Mouse (Mus musculus) stomach, postnatal 0 days (tissue): ENCODE results near the gene Mylk2. TPM values are rescaled to one million over a fixed set of nuclear protein-coding genes. Genes with fewer than 3 reads are reported as not detected.

Experiments used
- ATAC-seq: fragments of 200-750 bp; cut with Nextera tagmentation; 2 replicates; pipeline ENCODE4 v1.8.0; 2017; ENCODE audit not compliant: low FRiP score, low TSS enrichment
- DNase-seq: peaks from one replicate; pipeline ENCODE4 v3.0.0-alpha.2; 2016; ENCODE audit warnings: low spot score
- H3K27ac ChIP-seq: fragments of 300-500 bp; sonication (generic); replicated peaks from 2 replicates; pipeline ENCODE4 v1.5.1; 2014; ENCODE audit warnings: mild to moderate bottlenecking, control low read depth
- H3K27me3 ChIP-seq: fragments of 300-500 bp; sonication (generic); 2 replicates; pipeline ENCODE4 v1.6.1; 2014; ENCODE audit warnings: low read length; ENCODE audit not compliant: control insufficient read depth, insufficient read depth
- H3K36me3 ChIP-seq: fragments of 300-500 bp; sonication (generic); 2 replicates; pipeline ENCODE4 v1.6.1; 2014; ENCODE audit warnings: low read length, mixed read lengths; ENCODE audit not compliant: control insufficient read depth, insufficient read depth
- H3K4me1 ChIP-seq: fragments of 300-500 bp; sonication (generic); replicated peaks from 2 replicates; pipeline ENCODE4 v1.6.1; 2014; ENCODE audit warnings: antibody characterized with exemption; ENCODE audit not compliant: control insufficient read depth, insufficient read depth
- H3K4me2 ChIP-seq: fragments of 300-500 bp; sonication (generic); replicated peaks from 2 replicates; pipeline ENCODE4 v1.6.1; 2014; ENCODE audit warnings: low read depth, mild to moderate bottlenecking, control low read depth, moderate library complexity
- H3K4me3 ChIP-seq: fragments of 300-500 bp; sonication (generic); 2 replicates; pipeline ENCODE4 v1.5.1; 2014; ENCODE audit warnings: low read depth, low read length, control low read depth
- H3K9ac ChIP-seq: fragments of 300-500 bp; sonication (generic); 2 replicates; pipeline ENCODE4 v1.6.1; 2014; ENCODE audit warnings: mild to moderate bottlenecking, low read length, control low read depth, mixed read lengths
- H3K9me3 ChIP-seq: fragments of 300-500 bp; sonication (generic); 2 replicates; pipeline ENCODE4 v1.6.1; 2016; ENCODE audit warnings: low read length; ENCODE audit not compliant: control insufficient read depth
- CTCF ChIP-seq: IDR thresholded peaks from 2 replicates; pipeline ENCODE4 v1.5.1; 2016; ENCODE audit warnings: antibody characterized with exemption, low read depth, mild to moderate bottlenecking, moderate library complexity
- EP300 ChIP-seq: optimal IDR thresholded peaks from 2 replicates; pipeline ENCODE3; 2016; ENCODE audit warnings: antibody characterized with exemption
- WGBS: fragments of 180-500 bp; shearing (Covaris S2); extraction: QIAGEN DNeasy Blood & Tissue Kit; methylation state at CpG from one replicate; pipeline ENCODE4 v1.1.7; 2014; 5-methylcytosine and 5-hydroxymethylcytosine counted together
- polyA plus RNA-seq: library from polyadenylated mRNA; unstranded; fragments of >200 nt; fragmentation: Nextera tagmentation; extraction: Ambion mirVana; gene quantifications from 2 replicates; pipeline ENCODE4 v1.2.1, GENCODE M21; 2015

The Mylk2 gene
- polyA plus RNA-seq, 1 experiment from 2014 or later = 0.02 TPM

DNA sequence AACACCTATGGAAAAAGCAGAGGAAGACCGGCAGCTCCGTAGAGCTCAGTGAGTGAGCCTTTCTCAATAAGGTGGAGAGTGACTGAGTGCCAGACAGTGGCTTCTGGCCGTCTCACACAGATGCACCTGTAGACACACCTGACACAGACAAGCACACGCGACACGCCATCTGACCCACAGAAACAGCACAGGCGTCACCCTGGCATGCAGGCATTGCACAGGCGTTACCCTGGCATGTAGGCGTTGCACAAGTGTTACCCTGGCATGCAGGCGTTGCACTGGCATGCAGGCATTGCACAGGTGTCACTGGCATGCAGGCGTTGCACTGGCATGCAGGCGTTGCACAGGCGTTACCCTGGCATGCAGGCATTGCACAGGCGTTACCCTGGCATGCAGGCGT, 9.9 kb upstream of the Mylk2 start:
- no peaks in the 10 kb centered on the region for H3K4me1 ChIP-seq
- H3K36me3 ChIP-seq = no peaks in the 10 kb centered on the region
- TF ChIP-seq EP300 (no peak), CTCF (no peak)
- H3K27ac ChIP-seq = no peak overlapping the region
- 88% methylated on average over 15 of the region's 15 CpGs for WGBS
- DNase-seq (no peak), ATAC-seq (no peak)
- H3K9me3 ChIP-seq = no peaks in the 10 kb centered on the region
- no peak overlapping the region for H3K4me2 ChIP-seq
- H3K27me3 ChIP-seq = no peaks in the 10 kb centered on the region
- H3K9ac ChIP-seq = no peak overlapping the region
- no peak overlapping the region for H3K4me3 ChIP-seq

DNA sequence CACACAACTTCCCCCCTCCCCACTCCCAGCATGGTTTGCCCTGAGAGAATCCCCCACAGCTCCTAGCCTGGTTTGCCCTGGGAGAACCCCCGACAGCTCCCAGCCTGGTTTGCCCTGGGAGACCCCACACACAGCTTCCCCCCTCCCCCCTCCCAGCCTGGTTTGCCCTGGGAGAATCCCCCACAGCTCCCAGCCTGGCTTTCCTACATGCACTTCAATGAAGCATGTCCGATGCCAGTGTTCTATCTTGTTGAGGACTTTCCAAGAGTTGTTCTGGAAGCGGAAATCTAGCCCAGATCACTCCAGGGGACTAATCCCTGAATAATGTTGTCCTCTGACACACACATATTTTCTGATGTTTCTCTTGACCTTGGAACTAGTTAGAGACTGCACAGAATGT, 8.5 kb upstream of the Mylk2 start:
- no peak for TF ChIP-seq EP300
- TF ChIP-seq CTCF = no peak
- no peak overlapping the region for H3K9ac ChIP-seq
- no peak overlapping the region for H3K4me2 ChIP-seq
- H3K27me3 ChIP-seq = no peaks in the 10 kb centered on the region
- WGBS = 32% methylated on average over 3 of the region's 3 CpGs
- H3K4me1 ChIP-seq = no peaks in the 10 kb centered on the region
- no peak overlapping the region for H3K27ac ChIP-seq
- H3K9me3 ChIP-seq = no peaks in the 10 kb centered on the region
- H3K36me3 ChIP-seq = no peaks in the 10 kb centered on the region
- ATAC-seq (no peak), DNase-seq (no peak)
- H3K4me3 ChIP-seq = no peak overlapping the region

DNA sequence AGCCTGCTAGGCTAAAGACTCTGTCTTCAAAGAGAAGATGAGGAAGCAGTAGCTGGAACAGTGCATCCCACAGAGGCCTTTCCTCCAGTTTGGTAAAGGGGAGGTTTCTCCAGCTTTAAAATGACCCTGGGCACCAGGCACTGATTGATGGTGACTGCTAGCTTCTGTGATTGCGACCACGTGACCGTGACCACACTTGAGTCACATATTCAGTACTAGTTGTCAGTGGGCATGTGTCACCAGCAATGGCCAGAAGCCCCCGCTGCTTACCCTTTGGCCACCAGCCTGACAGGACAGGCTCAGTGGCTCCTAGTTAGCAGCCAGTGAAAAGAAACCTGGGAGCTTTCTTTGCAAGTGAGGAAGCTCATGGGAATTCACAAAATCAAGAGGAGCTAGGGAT, 7.6 kb upstream of the Mylk2 start:
- Histone ChIP-seq H3K27ac (no peak overlapping the region), H3K9ac (no peak overlapping the region), H3K4me2 (no peak overlapping the region), H3K4me1 (no peaks in the 10 kb centered on the region), H3K9me3 (no peaks in the 10 kb centered on the region), H3K36me3 (no peaks in the 10 kb centered on the region), H3K4me3 (no peak overlapping the region), H3K27me3 (no peaks in the 10 kb centered on the region)
- no peak for ATAC-seq
- DNase-seq = no peak
- TF ChIP-seq EP300 (no peak), CTCF (no peak)
- WGBS = 73% methylated on average over 4 of the region's 4 CpGs

DNA sequence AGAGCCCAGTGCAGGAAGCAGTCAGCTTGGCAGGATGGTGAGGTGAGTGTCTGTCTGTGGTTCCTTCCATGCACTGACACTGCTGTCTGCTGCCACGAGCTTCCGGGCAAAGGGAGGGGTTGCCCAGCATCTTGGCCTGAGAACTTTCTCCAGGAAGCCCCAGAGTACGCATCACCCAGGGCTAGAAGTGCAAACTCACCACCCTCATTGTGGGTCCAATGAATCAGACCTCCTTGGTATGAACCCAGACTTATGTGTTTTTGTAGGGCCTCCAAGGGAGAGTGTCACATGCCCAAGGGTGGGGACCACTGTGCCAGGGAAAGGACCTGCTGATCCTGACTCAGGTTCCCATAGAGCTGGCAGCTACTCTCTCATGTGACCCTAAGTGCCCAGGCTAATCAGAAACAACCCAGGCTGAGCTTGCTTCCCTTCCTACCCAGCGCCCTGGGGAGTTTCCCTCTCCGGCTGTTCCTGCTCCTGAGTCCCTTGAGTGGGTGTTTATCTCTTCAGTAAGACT, 7.0 kb upstream of the Mylk2 start:
- Histone ChIP-seq H3K9ac (no peak overlapping the region), H3K9me3 (no peaks in the 10 kb centered on the region), H3K36me3 (no peaks in the 10 kb centered on the region), H3K4me3 (no peak overlapping the region), H3K27me3 (no peaks in the 10 kb centered on the region), H3K4me1 (no peaks in the 10 kb centered on the region), H3K4me2 (no peak overlapping the region), H3K27ac (0 out of 2 replicates have a peak overlapping the region, but pooled peaks have one; percentile 13)
- no peak for ATAC-seq
- DNase-seq = no peak
- no peak for TF ChIP-seq CTCF
- TF ChIP-seq EP300 = no peak
- WGBS = 63% methylated on average over 5 of the region's 5 CpGs

DNA sequence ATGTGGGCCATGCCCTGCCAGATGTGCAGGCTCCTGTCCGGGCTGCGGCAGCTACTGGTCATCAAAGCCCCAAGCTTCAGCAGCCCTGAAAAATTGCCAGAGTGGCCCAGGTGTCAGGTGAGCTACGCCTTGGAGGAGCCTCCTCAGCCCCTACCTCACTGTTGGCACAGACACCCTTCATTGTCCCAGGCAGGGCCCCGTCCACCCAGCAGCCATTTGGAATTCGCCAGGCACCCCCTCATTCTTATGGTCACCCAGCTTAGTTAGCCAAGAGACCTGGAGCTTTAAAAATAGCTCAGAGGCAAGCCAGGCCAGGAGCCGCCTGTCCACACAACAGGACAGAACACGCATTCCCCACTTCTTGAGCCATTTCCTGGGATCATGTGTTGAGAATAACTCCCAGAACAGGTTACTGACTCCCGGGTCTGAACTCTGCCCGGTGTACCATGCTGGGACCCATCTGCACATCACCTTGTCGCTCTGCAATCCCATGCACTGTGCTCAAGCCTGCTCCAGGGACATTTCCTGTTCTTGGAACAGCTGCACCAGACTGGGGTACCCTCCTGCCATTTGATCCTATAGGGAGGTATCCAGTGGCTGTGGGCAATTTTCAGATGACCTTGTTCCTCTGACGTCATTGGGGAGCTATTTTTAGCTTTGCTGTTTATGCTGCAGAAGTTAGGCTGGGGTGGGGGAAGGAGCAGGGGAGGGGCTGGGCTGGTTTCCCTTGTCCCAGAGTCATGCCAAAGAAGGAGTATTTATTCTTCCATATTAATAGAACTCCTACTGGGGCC, 5.9 kb upstream of the Mylk2 start:
- peak overlapping the region; percentile 13; the same call in 1 of the 2 replicates for H3K27ac ChIP-seq
- 46% methylated on average over 11 of the region's 11 CpGs for WGBS
- TF ChIP-seq CTCF (no peak), EP300 (no peak)
- peak; percentile 29 for ATAC-seq
- DNase-seq = no peak
- H3K4me3 ChIP-seq = no peak overlapping the region
- no peaks in the 10 kb centered on the region for H3K9me3 ChIP-seq
- H3K36me3 ChIP-seq = no peaks in the 10 kb centered on the region
- H3K4me1 ChIP-seq = no peaks in the 10 kb centered on the region
- no peak overlapping the region for H3K4me2 ChIP-seq
- no peak overlapping the region for H3K9ac ChIP-seq
- H3K27me3 ChIP-seq = no peaks in the 10 kb centered on the region

DNA sequence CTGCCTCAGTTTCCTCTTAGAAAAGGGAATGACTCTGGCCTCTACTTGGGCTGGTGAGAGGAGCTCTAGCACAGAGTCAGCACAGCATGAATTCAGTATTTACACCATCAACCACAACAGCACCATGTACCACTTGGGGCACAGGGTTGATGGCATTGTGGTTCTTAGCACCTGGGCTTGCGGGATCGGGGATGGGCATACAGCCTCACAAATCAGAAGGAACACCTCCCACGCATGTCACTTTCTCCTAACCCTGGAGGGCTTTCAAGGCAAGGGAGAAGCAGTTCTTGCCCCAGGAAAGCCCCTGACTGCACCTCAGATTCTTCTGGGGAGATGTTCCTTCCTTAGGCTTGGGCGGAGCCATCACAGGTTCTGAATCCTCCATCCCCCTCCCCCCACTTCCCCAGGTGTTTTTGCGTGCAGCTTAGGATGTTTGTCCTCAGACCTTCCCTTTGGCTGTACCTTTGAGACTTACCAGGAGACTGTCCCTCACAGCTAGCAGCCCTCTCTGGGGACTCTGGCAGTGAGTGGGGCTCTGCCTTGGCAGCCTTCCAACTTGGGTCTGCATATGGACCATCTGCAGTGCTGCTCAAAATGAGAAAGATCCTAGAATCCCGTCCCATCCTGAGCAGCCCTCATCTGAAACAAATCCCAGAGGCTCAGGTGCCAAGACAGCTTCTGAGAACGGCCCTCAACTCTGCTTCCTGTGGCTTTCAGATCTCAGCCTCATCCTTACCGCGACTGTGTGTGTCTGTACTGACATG, 4.7 kb upstream of the Mylk2 start:
- ATAC-seq (no peak), DNase-seq (no peak)
- H3K27ac ChIP-seq = no peak overlapping the region
- no peaks in the 10 kb centered on the region for H3K4me1 ChIP-seq
- H3K27me3 ChIP-seq = no peaks in the 10 kb centered on the region
- 50% methylated on average over 9 of the region's 9 CpGs for WGBS
- no peaks in the 10 kb centered on the region for H3K36me3 ChIP-seq
- H3K4me2 ChIP-seq = no peak overlapping the region
- H3K9ac ChIP-seq = no peak overlapping the region
- no peaks in the 10 kb centered on the region for H3K9me3 ChIP-seq
- TF ChIP-seq EP300 (no peak), CTCF (no peak)
- no peak overlapping the region for H3K4me3 ChIP-seq
